Mouse (Mus musculus): ENCODE measurements around the gene Luzp4.
"Not testable (repeated sequence)": the region's sequence is repeated elsewhere in the genome, so short reads cannot be mapped to it uniquely, and the experiment has no call there.

Gene Luzp4

GRCm38 (mm10) chrX:148857340-148857739 is at the start of gene Luzp4:
TSS of gene Luzp4 (plus strand) at chrX:148857640.
- DNase-seq (ENCODE audit: extremely low spot score): not testable (repeated sequence)

GRCm38 (mm10) chrX:148841801-148842200 is 15.6 kb upstream of the Luzp4 start:
- not testable (repeated sequence) for DNase-seq (ENCODE audit: extremely low spot score)
